Mouse (Mus musculus): ENCODE measurements around the gene Cdkal1.

DNA sequence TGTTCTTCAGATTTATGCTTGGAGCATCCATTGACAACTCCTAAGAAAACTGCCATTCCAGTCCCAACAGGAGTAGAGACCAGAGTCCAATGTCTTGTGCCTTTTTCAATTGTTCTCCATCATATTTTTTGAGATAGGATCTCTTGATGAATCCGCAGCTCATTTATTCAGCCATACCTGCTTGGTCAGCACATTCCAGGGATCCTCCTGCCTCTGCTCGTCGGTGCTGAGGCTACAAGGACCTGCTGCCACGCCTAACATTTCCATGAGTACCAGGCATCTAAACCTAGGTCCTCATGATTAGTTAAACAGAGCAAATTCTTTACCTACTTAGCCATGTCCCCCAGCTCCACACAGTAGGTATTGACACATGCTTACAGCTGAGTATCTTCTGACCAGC lies 676.2 kb downstream of the Cdkal1 start:
- TF ChIP-seq POLR2A (IDR thresholded peaks at IDR 0.05; ENCODE audit: insufficient read length, low read depth) (no peak), MYOG (IDR thresholded peaks at IDR 0.05; ENCODE audit: control insufficient read depth in 1 of 3, insufficient read depth in 1 of 3, insufficient read length in 2 of 3, low read depth in 2 of 3) (no peak), E2F4 (IDR thresholded peaks at IDR 0.05; ENCODE audit: insufficient read depth) (no peak), MAX (IDR thresholded peaks at IDR 0.05; ENCODE audit: low read depth) (no peak), POLR2AphosphoS2 (IDR thresholded peaks at IDR 0.05; ENCODE audit: insufficient read length, low read depth) (no peak), USF1 (IDR thresholded peaks at IDR 0.05; ENCODE audit: low read depth) (no peak), CEBPB (IDR thresholded peaks at IDR 0.05; ENCODE audit: insufficient read depth, poor library complexity, severe bottlenecking) (no peak), TCF12 (IDR thresholded peaks at IDR 0.05; ENCODE audit: insufficient read depth, poor library complexity, severe bottlenecking) (no peak), SRF (IDR thresholded peaks at IDR 0.05; ENCODE audit: control insufficient read depth, insufficient read length, low read depth) (no peak)

All from myocyte (in vitro differentiated cells).